Mouse (Mus musculus) liver, postnatal 0 days (tissue): ENCODE results near the gene Sox18. TPM values are rescaled to one million over a fixed set of nuclear protein-coding genes. Genes with fewer than 3 reads are reported as not detected.

Experiments
- ATAC-seq: fragments of 200-750 bp; cut with Nextera tagmentation; 2 replicates; pipeline ENCODE4 v1.8.0; 2017; ENCODE audit warnings: mild to moderate bottlenecking, moderate library complexity
- DNase-seq: peaks from one replicate; pipeline ENCODE4 v3.0.0-alpha.2; 2016
- H3K27ac ChIP-seq: fragments of 300-500 bp; sonication (generic); 2 replicates; pipeline ENCODE4 v1.5.1; 2014; ENCODE audit warnings: antibody characterized with exemption, moderate library complexity, mild to moderate bottlenecking, low read depth
- H3K27me3 ChIP-seq: fragments of 300-500 bp; sonication (generic); 2 replicates; pipeline ENCODE4 v1.6.1; 2014; ENCODE audit warnings: low read length, control low read depth, mixed read lengths; ENCODE audit not compliant: insufficient read depth
- H3K36me3 ChIP-seq: fragments of 300-500 bp; sonication (generic); replicated peaks from 2 replicates; pipeline ENCODE4 v1.6.1; 2014; ENCODE audit warnings: mild to moderate bottlenecking, control low read depth, low read length, moderate library complexity, mixed read lengths; ENCODE audit not compliant: insufficient read depth
- H3K4me1 ChIP-seq: fragments of 300-500 bp; sonication (generic); 2 replicates; pipeline ENCODE4 v1.6.1; 2014; ENCODE audit warnings: antibody characterized with exemption, mild to moderate bottlenecking, control low read depth; ENCODE audit not compliant: insufficient read depth
- H3K4me2 ChIP-seq: fragments of 300-500 bp; sonication (generic); 2 replicates; pipeline ENCODE4 v1.6.1; 2014; ENCODE audit warnings: low read depth, mild to moderate bottlenecking, low read length, moderate library complexity, mixed read lengths
- H3K4me3 ChIP-seq: fragments of 300-500 bp; sonication (generic); 2 replicates; pipeline ENCODE4 v1.5.1; 2014; ENCODE audit warnings: low read depth, low read length
- H3K9ac ChIP-seq: fragments of 300-500 bp; sonication (generic); replicated peaks from 2 replicates; pipeline ENCODE4 v1.6.1; 2014; ENCODE audit warnings: mild to moderate bottlenecking, moderate library complexity
- H3K9me3 ChIP-seq: fragments of 300-500 bp; sonication (generic); 2 replicates; pipeline ENCODE4 v1.6.1; 2016; ENCODE audit warnings: mild to moderate bottlenecking, control low read depth, low read length, mixed read lengths
- CTCF ChIP-seq: sonication (generic); IDR thresholded peaks from 2 replicates; pipeline ENCODE4 v1.5.1; 2016; ENCODE audit warnings: antibody characterized with exemption, low read depth
- EP300 ChIP-seq: IDR thresholded peaks from 2 replicates; pipeline ENCODE4 v1.6.1; 2016; ENCODE audit warnings: antibody characterized with exemption, low read depth, mild to moderate bottlenecking
- WGBS: fragments of 180-500 bp; shearing (Covaris S2); extraction: QIAGEN DNeasy Blood & Tissue Kit; methylation state at CpG from one replicate; pipeline ENCODE4 v1.1.7; 2014; ENCODE audit not compliant: insufficient replicate concordance; 5-methylcytosine and 5-hydroxymethylcytosine counted together
- polyA plus RNA-seq: library from polyadenylated mRNA; unstranded; fragments of >200 nt; fragmentation: Nextera tagmentation; extraction: Ambion mirVana; gene quantifications from 2 replicates; pipeline ENCODE4 v1.2.1, GENCODE M21; 2015

Gene Sox18
- polyA plus RNA-seq: 11.4 and 12.2 TPM in 2 replicates

GRCm38 (mm10) chr2:181671326-181671725, at the start of gene Sox18:
Gene Sox18 (minus strand): TSS chr2:181671640.
- no peak within 1 kb of the TSS for H3K27ac ChIP-seq
- WGBS: under 1% methylated on average over 40 of the region's 43 CpGs

GRCm38 (mm10) chr2:181721200-181721599, 49.8 kb upstream of the Sox18 start:
- Histone ChIP-seq H3K27me3 (no peaks in the 10 kb centered on the region), H3K27ac (no peak overlapping the region), H3K4me2 (no peak overlapping the region), H3K4me3 (no peak overlapping the region), H3K9me3 (no peaks in the 10 kb centered on the region), H3K9ac (no peak overlapping the region), H3K36me3 (no peaks in the 10 kb centered on the region), H3K4me1 (no peaks in the 10 kb centered on the region)
- no peak for DNase-seq
- no peak for ATAC-seq
- TF ChIP-seq EP300 (no peak), CTCF (no peak)

More at GRCm38 (mm10) chr2:181671326-181671725, at the start of gene Sox18:
- Histone ChIP-seq H3K4me3 (peak within 1 kb of the TSS; percentile 41), H3K27me3 (peaks cover 41% of the 10 kb centered on the region), H3K4me2 (peak within 1 kb of the TSS; percentile 51), H3K9ac (peak within 1 kb of the TSS; percentile 35), H3K4me1 (peaks cover 8% of the 10 kb centered on the region), H3K36me3 (no peaks in the 10 kb centered on the region), H3K9me3 (no peaks in the 10 kb centered on the region)
- no peak for TF ChIP-seq CTCF
- no peak for TF ChIP-seq EP300
- DNase-seq (peak; percentile 25), ATAC-seq (no peak)

DNA sequence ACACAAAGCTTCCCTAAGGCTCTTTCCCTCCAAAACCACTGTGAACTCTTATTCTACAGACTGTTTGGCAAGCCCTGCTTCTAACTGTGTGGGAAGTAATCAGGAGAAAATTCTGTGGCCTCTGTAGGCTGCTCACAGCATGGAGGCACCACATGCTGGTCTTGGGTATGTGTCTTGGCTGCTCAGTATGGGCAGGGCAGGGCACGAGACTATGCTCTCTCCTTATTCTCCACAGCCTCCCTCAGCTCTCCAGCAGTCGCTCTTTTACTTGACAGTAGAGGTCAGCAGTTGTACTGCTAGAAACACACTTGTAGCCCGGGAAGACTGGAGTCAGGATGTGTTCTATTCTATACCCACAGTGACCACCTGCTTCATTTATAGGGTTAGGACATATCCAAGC, 48.6 kb upstream of the Sox18 start:
- no peak for TF ChIP-seq CTCF
- TF ChIP-seq EP300: no peak
- Histone ChIP-seq H3K36me3 (no peaks in the 10 kb centered on the region), H3K9me3 (no peaks in the 10 kb centered on the region), H3K4me1 (no peaks in the 10 kb centered on the region), H3K4me2 (no peak overlapping the region), H3K27me3 (no peaks in the 10 kb centered on the region), H3K27ac (no peak overlapping the region), H3K4me3 (no peak overlapping the region), H3K9ac (no peak overlapping the region)
- 32% methylated on average over 3 of the region's 3 CpGs for WGBS
- DNase-seq: no peak
- no peak for ATAC-seq

- ATAC-seq (no peak), DNase-seq (no peak)
- Histone ChIP-seq H3K4me2 (no peak overlapping the region), H3K4me3 (no peak overlapping the region), H3K9ac (no peak overlapping the region), H3K4me1 (no peaks in the 10 kb centered on the region), H3K27ac (no peak overlapping the region), H3K36me3 (no peaks in the 10 kb centered on the region), H3K9me3 (no peaks in the 10 kb centered on the region), H3K27me3 (no peaks in the 10 kb centered on the region)
- WGBS: 42% methylated on average over 3 of the region's 3 CpGs
- TF ChIP-seq EP300: no peak
- TF ChIP-seq CTCF: no peak
Measured at GRCm38 (mm10) chr2:181716991-181717390, 45.6 kb upstream of the Sox18 start.

DNA sequence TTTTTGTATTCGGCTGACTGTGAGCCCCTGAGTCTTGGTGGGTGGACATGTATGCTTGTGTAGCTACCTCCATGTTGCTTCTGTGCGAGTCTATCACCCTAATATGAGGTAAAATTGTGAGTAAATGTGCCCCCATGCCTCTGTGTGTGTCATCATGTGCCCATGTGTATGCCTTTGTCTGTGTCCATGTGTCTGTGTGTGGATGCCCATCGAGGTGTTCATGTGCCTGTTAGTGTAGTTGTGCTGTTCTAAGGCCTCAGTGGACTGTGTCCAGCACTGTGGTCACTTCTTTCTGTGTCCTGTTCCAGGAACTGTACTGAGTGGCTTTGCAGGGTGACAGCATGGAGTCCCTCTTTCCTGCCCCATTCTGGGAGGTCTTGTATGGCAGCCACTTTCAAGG, 43.9 kb upstream of the Sox18 start:
- Histone ChIP-seq H3K36me3 (no peaks in the 10 kb centered on the region), H3K4me2 (no peak overlapping the region), H3K4me3 (no peak overlapping the region), H3K9ac (no peak overlapping the region), H3K9me3 (no peaks in the 10 kb centered on the region), H3K27ac (no peak overlapping the region), H3K4me1 (no peaks in the 10 kb centered on the region), H3K27me3 (no peaks in the 10 kb centered on the region)
- TF ChIP-seq CTCF (no peak), EP300 (no peak)
- DNase-seq (no peak), ATAC-seq (no peak)
- 60% methylated on average over 3 of the region's 3 CpGs for WGBS

GRCm38 (mm10) chr2:181714903-181715326, 43.5 kb upstream of the Sox18 start, which contains the start of gene Oprl1:
Gene Oprl1 (plus strand): TSS chr2:181715016.
- Histone ChIP-seq H3K27me3 (no peaks in the 10 kb centered on the region), H3K27ac (no peak within 1 kb of the TSS), H3K9ac (no peak within 1 kb of the TSS), H3K4me2 (no peak within 1 kb of the TSS), H3K4me1 (no peaks in the 10 kb centered on the region), H3K36me3 (no peaks in the 10 kb centered on the region), H3K9me3 (no peaks in the 10 kb centered on the region), H3K4me3 (no peak within 1 kb of the TSS)
- DNase-seq (no peak), ATAC-seq (no peak)
- TF ChIP-seq CTCF: no peak
- 4% methylated on average over 7 of the region's 7 CpGs for WGBS

DNA sequence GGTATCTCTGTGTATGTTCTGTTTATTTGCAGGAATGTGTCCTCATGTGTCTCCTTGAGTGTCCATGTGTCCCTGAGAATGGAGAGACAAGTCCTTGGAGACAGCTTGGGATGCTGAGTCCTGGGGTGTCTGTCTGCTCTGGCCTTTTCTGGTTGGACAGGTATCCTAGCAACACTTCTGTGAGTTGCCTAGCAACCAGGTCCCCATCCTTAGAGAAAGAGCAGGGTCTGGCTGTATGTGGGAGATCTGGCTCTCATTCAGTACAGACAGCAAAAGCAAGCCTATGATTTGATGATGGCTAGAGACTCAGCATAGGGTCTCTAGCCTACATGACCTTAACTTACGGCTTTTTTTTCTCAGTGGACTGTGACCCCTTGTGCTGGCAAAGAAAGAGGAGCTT, 42.3 kb upstream of the Sox18 start:
- WGBS: 85% methylated on average over 1 of the region's 1 CpGs
- no peak for DNase-seq
- Histone ChIP-seq H3K27me3 (no peaks in the 10 kb centered on the region), H3K4me2 (no peak overlapping the region), H3K4me3 (no peak overlapping the region), H3K9ac (no peak overlapping the region), H3K4me1 (no peaks in the 10 kb centered on the region), H3K27ac (no peak overlapping the region), H3K9me3 (no peaks in the 10 kb centered on the region), H3K36me3 (no peaks in the 10 kb centered on the region)
- ATAC-seq: no peak
- TF ChIP-seq CTCF: no peak
